Mouse (Mus musculus) ES-CJ7 (cell line): ENCODE measurements at regions not wholly inside any gene's neighbourhood (a gene's known extent, or its start where the extent isn't known, plus 50 kb on each side); places are given as distances from the start of the nearest gene placed in this dataset.

Experiments used
- DNase-seq: peaks from one replicate; pipeline ENCODE4 v3.0.0; 2011; ENCODE audit warnings: low read depth, low spot score

DNA sequence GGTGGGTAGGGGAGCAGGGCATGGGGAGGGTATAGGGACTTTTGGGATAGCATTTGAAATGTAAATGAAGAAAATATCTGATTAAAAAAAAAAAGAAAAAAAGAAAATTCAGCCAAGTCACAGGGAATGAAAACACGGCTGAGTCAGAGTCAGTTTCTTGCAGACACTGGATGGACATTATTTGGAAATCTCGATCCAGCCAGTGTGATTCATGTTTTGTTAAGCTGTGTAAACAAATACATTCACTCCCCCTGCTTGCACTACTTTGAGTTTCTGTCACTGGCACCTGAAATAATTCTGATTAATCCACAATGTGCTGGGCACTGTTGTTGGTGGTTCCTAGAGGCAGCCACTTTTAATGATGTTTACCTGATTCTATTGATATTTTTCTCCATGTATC, 68.6 kb upstream of the Mtpn start:
- DNase-seq, result no peak

DNA sequence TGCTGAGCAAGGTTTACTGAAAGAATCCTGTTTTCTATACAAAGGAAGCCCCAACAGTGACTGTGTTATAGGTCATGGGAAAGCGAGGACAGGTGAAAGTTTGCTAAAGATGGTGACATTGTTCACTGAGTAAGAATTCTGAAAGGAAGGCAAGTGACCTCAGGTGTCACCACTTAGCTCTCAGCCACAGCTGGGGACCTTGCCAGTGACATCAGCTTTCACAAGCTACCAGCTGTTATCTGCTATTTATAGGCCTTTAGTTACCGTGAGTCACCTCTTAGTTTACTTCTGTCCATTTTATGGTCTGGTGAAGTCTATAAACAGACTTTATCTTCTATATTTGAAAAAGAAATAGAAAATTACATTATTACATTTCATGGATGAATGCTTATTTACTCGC, 65.4 kb upstream of the Mtpn start:
- no peak for DNase-seq

DNA sequence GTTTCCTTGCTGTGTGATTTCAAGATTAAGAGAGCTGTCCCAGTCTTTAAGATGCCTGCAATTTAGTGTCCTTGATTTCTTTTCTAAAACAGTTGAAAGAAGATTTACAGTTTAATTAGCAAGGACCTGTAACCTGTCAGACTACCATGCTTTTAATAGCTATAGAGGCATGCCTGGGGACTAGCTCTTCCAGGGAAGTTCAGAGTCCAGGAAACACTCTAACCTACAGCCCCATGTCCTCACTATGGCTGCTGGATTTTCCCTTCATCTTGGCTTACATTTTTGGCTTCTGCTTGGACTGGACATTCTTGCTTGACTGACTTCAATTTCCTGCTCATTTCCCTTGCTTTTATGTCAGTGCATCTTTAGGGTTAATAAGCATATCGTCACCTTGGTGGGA, 61.7 kb upstream of the Mtpn start:
- no peak for DNase-seq

- no peak for DNase-seq
Measured at GRCm38 (mm10) chr6:35599841-35600240, 60.2 kb upstream of the Mtpn start.

- no peak for DNase-seq
Measured at GRCm38 (mm10) chr6:35598406-35599185, 58.9 kb upstream of the Mtpn start.

GRCm38 (mm10) chr6:35595012-35595411, 55.3 kb upstream of the Mtpn start:
- DNase-seq, result no peak

- DNase-seq, result no peak
Measured at GRCm38 (mm10) chr6:35592234-35592633, 52.5 kb upstream of the Mtpn start.
